Mouse (Mus musculus) urinary bladder, postnatal 4 days (tissue): ENCODE measurements around the gene Tgoln1.

Source experiments
- DNase-seq, 2 experiments: peaks; one replicate each; pipeline ENCODE4 v3.0.0; 2021 to 2022; ENCODE audit warnings: low spot score in 2 of 2

The Tgoln1 gene

DNA sequence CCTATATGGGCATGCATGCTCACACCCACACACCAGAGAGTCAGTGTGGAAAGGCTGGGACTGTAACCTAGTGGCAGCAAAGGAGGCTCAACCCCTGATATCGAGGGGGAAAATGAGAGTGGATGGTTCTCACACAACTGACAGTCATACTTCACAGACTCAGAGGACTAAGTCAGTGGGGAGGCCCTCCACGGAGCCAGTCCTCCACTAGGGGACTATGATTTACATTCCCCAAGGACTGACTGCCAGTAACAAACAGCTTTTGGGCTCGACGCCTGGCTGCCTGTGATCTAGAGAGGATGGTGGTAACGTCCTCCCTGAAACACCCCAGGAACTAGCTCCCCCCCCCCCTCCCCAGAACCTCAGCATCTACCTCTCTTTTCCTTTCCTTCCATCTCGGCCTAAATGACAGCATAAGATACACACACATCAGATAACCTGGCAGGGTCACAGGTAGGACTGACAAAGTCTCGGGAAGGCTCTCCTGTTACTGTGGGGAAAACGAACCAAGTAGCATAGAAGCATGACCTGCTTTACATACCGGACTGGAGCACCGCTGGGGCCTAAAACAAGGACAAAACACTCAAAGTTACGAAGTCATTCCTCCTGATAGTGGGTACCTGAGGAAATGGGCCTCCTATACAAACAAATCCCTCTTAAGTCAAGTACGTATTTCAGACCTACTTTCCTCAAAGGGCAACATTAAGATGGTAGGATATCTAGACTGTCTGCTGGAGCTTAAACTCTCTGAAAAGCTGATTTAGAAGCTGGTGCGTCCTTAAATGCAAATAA, 19.5 kb downstream of the Tgoln1 start:
- no peak for DNase-seq

DNA sequence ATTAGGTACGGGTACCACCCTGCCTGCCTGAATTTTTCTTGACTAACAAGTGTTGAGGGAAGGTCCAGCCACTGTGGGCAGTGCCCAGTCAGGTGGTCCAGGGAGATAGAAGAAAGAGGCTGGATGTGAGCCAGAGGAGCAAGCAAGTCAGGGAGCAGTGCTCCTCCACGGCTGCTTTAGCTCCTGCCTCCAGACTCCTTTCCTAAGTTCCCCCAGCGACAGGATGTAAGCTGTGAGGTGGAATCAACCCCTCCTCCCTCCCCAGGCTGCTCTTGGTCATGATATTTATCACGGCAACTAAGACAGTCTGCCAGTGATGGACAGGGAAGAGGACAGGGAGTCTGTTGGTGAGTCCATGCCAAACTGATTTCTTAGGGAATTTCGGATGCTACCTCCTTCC, 22.9 kb downstream of the Tgoln1 start:
- DNase-seq, result no peak

DNA sequence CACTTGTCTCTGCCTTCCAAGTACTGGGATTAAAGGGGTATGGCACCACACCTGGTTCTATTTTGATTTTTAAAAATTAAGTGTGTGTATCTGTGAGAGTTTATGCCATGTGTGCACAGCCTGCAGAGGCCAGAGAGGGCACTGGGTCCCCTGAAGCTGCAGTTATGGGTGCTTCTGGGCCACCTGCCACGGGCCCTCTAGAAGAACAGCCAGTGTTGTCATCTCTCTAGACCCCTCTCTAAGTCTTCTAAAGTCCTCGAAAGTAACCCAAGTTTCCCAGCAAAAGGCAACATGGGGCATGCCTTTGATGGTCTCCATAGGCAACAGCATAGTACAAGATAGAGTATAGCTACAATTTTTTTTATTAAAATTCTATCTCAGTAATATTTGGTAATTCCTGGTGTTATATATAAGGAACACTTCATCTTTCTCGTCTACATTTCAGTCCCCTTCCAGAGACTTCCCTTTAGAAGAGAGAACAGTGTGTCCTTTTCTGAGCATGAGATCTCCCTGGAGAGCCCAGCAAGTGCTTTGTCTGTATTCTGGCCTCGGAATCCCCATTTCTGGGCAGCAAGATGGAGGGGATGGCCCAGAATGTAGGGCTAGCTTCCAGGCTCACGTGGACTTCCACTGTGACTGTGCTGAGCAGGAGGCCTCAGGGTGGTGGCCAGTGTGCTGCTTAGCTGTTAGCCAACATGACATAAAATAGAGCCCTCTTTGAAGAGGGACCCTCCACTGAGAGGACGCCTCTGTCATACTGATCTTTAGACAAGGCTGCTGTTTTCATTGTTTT, 23.6 kb downstream of the Tgoln1 start:
- no peak for DNase-seq

DNA sequence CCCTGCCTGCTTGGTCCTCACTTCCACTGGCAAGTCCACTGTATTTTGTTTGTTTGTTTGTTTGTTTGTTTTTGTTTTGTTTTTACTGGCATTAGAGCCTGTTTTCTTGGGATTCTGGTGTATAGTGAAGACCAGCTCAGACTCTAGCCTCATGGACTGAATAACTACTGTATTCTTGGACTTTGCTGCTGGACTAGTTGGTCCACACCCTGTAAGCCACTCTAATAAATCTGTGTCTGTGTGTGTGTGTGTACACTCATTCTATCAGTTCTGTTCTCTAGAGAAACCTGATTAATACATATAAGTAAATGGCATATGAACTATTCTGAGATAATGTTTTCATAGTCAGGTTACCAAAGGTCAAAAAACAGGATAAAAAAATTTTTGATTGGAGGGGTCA, 26.7 kb downstream of the Tgoln1 start:
- no peak for DNase-seq

GRCm38 (mm10) chr6:72588307-72588706, 28.5 kb downstream of the Tgoln1 start:
- no peak for DNase-seq

DNA sequence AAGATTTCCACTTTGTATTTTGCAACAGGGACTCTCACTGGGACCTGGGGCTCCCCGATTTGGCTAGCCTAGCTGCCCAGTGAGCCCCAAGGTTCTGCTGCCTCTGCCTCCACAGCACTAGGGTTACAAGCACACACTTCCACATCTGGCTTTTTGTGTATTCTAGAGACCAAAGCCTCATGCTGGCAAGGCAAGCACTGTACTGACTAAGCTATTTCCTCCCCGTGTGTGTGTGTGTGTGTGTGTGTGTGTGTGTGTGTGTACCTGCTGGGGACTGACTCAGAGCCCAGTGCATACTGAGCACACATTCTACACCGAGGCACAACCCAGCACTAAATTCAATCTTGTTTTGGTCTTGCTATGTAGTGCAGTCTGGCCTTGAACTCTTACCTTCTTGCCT, 30.1 kb downstream of the Tgoln1 start:
- no peak for DNase-seq

- no peak for DNase-seq
Observed at GRCm38 (mm10) chr6:72584154-72584553, 32.6 kb downstream of the Tgoln1 start.

GRCm38 (mm10) chr6:72583211-72583839, 33.5 kb downstream of the Tgoln1 start:
- DNase-seq, result no peak

- no peak for DNase-seq
Observed at GRCm38 (mm10) chr6:72581625-72582382, 35.0 kb downstream of the Tgoln1 start.

- DNase-seq, result no peak
Observed at GRCm38 (mm10) chr6:72576041-72576440, 40.8 kb downstream of the Tgoln1 start.

GRCm38 (mm10) chr6:72571826-72572225, 45.0 kb downstream of the Tgoln1 start:
- DNase-seq, result no peak

DNA sequence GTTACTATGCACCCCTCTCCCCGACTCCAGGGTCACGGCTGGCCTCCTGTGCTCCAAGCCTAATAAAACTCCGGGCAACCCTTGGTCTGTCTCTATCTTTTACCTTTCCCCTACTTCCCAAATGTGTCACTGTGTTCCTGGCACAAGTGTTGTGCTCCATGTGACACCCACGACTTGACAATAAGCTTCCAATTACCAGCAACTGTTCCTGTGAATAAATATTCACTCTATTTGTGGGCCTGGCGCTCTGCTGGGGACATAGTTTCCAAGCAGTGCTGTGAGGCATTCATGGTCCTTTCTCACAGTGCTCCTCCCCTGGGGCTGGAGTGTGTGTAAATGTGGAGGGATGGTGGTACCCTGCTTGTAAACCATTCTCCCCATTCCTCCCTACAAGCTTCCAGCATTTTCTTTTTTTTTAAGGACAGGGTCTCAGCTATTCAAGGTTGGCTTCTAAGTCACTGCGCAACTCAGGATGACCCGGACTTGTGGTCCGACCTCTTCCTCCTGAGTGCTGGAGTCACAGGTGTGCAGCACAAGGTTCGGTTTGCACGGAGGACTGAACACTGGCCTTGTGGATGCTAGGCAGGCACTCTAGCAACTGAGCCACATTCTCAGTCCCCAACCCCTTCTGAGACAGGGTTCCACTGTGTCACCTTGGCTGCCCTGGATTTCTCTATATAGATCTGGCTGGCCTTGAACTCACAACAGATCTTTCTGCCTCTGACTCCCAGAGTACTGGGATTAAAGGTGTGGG, 46.0 kb downstream of the Tgoln1 start:
- DNase-seq, result no peak

DNA sequence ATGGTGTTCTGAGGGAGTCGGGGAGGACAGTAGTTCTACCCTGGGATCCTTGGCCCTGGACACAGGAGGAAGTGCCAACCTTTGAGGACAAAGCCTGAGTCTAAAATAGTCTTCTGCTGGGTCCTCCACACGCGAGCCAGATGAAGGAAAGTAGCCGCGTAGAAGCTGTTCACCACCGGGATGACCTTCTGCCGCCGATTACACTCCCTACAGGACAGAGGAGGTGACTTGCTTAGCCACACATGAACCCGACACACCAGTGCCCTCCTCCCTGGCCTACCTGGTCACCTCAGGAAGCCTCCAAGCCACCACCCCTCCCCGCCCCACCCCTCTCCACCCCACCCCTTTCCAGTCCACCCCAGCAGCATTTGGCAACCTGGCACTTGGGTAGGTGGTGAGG, 48.1 kb downstream of the Tgoln1 start:
- DNase-seq, result no peak

DNA sequence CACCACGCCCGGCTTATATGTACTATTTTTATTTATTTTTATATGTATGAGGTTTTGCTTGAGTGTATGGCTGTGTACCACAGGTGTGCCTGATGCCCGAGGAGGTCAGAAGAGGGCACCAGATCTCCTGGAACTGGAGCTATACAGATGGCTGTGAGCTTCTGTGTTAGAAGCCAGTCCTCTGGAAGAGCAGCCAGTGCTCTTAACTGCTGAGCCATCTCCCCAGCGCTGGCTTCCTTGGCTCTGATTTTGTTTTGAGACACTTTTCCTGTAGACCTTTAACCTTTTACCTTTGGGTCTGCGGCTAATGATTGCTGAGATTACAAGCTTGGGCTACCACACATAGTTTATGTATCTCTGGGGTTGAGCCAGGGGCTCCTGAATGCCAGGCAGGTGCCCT, 49.3 kb downstream of the Tgoln1 start:
- DNase-seq, result no peak

- DNase-seq, result peak; percentile 77 to 85
Observed at GRCm38 (mm10) chr6:72566044-72566443, 50.8 kb downstream of the Tgoln1 start.

DNA sequence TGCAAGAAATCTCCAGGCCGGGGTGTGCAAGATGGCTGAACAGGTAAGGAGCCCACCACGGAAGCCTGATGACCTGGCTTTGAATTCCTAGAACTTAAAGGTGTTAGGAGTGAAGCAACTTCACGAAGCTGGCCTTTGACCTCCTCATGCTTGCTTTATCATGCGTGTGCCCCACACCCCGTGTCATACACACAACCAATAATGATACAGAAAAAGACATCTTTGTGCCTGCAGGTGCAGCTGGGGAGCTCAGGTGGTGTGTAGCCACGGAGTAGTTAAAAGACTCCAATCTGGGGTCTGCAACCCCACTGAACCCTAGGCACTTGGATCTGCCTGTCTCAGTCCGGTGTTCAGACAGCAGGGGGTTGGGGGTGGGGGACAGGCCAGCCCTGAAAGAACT, 51.3 kb downstream of the Tgoln1 start:
- DNase-seq, result no peak

GRCm38 (mm10) chr6:72562894-72563293, 53.9 kb downstream of the Tgoln1 start:
- DNase-seq, result no peak

DNA sequence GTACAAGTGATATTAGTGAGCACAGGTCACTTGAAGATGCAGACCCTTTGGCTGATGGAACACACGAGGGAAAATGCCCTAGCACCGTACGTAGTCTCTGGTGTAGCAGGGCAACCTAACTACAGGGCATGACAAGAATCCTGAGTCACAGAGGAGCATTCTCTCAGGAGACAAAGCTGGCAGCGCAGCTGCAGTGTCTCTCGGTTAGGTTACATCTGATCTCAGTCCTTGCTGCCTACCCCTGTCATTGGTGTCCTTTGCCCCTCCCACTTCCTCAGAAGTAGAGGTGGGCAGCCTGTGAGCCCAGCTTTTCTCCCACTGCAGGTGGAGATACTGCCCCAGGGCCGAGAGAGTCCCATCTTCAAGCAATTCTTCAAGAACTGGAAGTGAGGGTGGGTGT, 54.3 kb downstream of the Tgoln1 start:
- DNase-seq, result no peak

GRCm38 (mm10) chr6:72560801-72561200, 56.0 kb downstream of the Tgoln1 start:
- no peak for DNase-seq
